Comparison of ENCODE assay signal across 8 mouse cellular contexts in the genomic region with DNA sequence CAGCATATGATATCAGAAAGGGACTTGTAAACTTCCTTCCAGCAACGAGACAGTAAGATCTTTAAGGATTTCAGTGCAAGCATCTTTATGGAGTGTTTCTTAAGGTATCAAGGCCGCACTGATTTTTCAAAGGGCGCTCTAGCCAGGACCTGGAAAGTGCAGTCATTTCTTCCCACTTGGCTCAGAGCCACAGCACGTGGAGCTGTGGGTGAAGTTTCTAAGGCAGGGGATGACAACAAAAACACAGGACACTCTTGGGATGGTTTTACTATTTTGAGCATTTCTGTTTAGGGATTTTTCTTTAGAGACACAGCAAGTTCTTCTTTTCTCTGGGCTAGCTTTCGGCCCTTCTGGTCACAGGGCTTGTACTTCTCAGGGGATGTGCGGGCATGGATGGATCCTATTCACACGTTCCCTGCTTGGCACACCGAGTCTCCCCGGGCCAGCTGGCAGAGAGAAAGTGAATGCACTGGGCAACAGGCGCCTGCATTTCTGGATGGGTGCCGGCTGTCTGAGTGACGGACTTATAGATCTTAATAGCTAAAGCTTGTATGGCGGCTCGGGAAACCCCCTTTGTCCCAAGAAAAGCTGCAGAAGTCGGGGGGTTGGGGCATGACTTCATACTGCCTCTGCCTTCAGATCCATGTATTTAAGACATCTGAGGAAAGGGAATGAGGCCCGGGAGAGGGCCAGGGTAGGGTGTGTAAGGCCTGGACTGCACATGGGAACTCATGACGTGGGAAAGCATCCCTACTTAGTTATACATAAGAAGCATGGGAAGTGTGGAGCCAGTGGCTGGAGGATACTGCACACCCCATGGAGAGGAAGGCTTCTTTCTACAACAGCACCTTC.
A peak's percentile ranks its signal among the peaks of the same experiment; 100 is the strongest.
DNase-seq lines count a peak whose midpoint lies in the region; ATAC-seq and TF ChIP-seq lines count a peak whose summit lies in the region.

No protein-coding gene starts in this region.

- H3K4me1 ChIP-seq in neural tube, embryonic 13.5 days (replicated peaks) = peaks cover 61% of the 10 kb centered on the region
- H3K4me1 ChIP-seq in forebrain, postnatal 0 days (ENCODE audit: insufficient read depth) = peaks cover 26% of the 10 kb centered on the region
- H3K4me1 ChIP-seq in stomach, embryonic 14.5 days (ENCODE audit: control insufficient read depth, insufficient read depth, low read length) = peaks cover 28% of the 10 kb centered on the region
- H3K4me1 ChIP-seq in liver, embryonic 12.5 days = peaks cover 14% of the 10 kb centered on the region; the same call in 1 of the 2 replicates

- no peaks in the 10 kb centered on the region for H3K36me3 ChIP-seq in neural tube, embryonic 13.5 days
- no peaks in the 10 kb centered on the region for H3K36me3 ChIP-seq in forebrain, postnatal 0 days (ENCODE audit: insufficient read depth)
- no peaks in the 10 kb centered on the region for H3K36me3 ChIP-seq in stomach, embryonic 14.5 days (ENCODE audit: control insufficient read depth, insufficient read depth, low read length)
- no peaks in the 10 kb centered on the region for H3K36me3 ChIP-seq in liver, embryonic 12.5 days

- H3K4me3 ChIP-seq in neural tube, embryonic 13.5 days = no peak overlapping the region
- no peak overlapping the region for H3K4me3 ChIP-seq in forebrain, postnatal 0 days (ENCODE audit: low read depth, low read length)
- H3K4me3 ChIP-seq in stomach, embryonic 14.5 days (ENCODE audit: low read depth, low read length) = no peak overlapping the region
- H3K4me3 ChIP-seq in liver, embryonic 12.5 days = no peak overlapping the region

- H3K27ac ChIP-seq in neural tube, embryonic 13.5 days (replicated peaks) = peak overlapping the region; percentile 42; the same call in 1 of the 2 replicates
- no peak overlapping the region for H3K27ac ChIP-seq in forebrain, postnatal 0 days (ENCODE audit: low read depth, low read length)
- H3K27ac ChIP-seq in stomach, embryonic 14.5 days (ENCODE audit: low read length) = 0 out of 2 replicates have a peak overlapping the region, but pooled peaks have one; percentile 16
- no peak overlapping the region for H3K27ac ChIP-seq in liver, embryonic 12.5 days

- no peaks in the 10 kb centered on the region for H3K27me3 ChIP-seq in neural tube, embryonic 13.5 days
- no peaks in the 10 kb centered on the region for H3K27me3 ChIP-seq in forebrain, postnatal 0 days (ENCODE audit: insufficient read depth, low read length)
- H3K27me3 ChIP-seq in stomach, embryonic 14.5 days (ENCODE audit: control insufficient read depth, insufficient read depth, low read length) = no peaks in the 10 kb centered on the region
- H3K27me3 ChIP-seq in liver, embryonic 12.5 days (replicated peaks) = no peaks in the 10 kb centered on the region

- no peak for TF ChIP-seq CTCF in forebrain, postnatal 0 days (IDR thresholded peaks at IDR 0.05; ENCODE audit: low read depth)

- H3K4me2 ChIP-seq in neural tube, embryonic 13.5 days = no peak overlapping the region
- H3K4me2 ChIP-seq in forebrain, postnatal 0 days (ENCODE audit: low read depth) = peak overlapping the region; percentile 1; the same call in 1 of the 2 replicates
- H3K4me2 ChIP-seq in stomach, embryonic 14.5 days (replicated peaks; ENCODE audit: low read depth, low read length) = no peak overlapping the region
- H3K4me2 ChIP-seq in liver, embryonic 12.5 days = no peak overlapping the region

- WGBS in neural tube, embryonic 13.5 days = 52% methylated on average over 17 of the region's 17 CpGs
- 20% methylated on average over 17 of the region's 17 CpGs for WGBS in forebrain, postnatal 0 days
- WGBS in stomach, embryonic 14.5 days = 69% methylated on average over 17 of the region's 17 CpGs
- 72% methylated on average over 17 of the region's 17 CpGs for WGBS in liver, embryonic 12.5 days (ENCODE audit: insufficient replicate concordance)

- no peaks in the 10 kb centered on the region for H3K9me3 ChIP-seq in neural tube, embryonic 13.5 days
- H3K9me3 ChIP-seq in forebrain, postnatal 0 days (ENCODE audit: low read length) = no peaks in the 10 kb centered on the region
- no peaks in the 10 kb centered on the region for H3K9me3 ChIP-seq in stomach, embryonic 14.5 days (ENCODE audit: control insufficient read depth, low read depth, low read length)
- no peaks in the 10 kb centered on the region for H3K9me3 ChIP-seq in liver, embryonic 12.5 days (replicated peaks)

- ATAC-seq in neural tube, embryonic 13.5 days (ENCODE audit: low read depth) = no peak
- no peak for ATAC-seq in forebrain, postnatal 0 days
- no peak for ATAC-seq in stomach, embryonic 14.5 days (ENCODE audit: insufficient number of reproducible peaks, insufficient read depth, low FRiP score, low read depth)
- ATAC-seq in liver, embryonic 12.5 days = no peak

- H3K9ac ChIP-seq in neural tube, embryonic 13.5 days = no peak overlapping the region; the same call in 1 of the 2 replicates
- 0 out of 2 replicates have a peak overlapping the region, but pooled peaks have one; percentile 2 for H3K9ac ChIP-seq in forebrain, postnatal 0 days
- H3K9ac ChIP-seq in stomach, embryonic 14.5 days (replicated peaks; ENCODE audit: low read depth, low read length) = no peak overlapping the region
- no peak overlapping the region for H3K9ac ChIP-seq in liver, embryonic 12.5 days

- peak; percentile 44 for DNase-seq in gastrocnemius, adult 18-20 months (ENCODE audit: low spot score)
- DNase-seq in gastrocnemius, postnatal 10 days = no peak
- no peak for DNase-seq in neural tube, embryonic 10.5 days (ENCODE audit: extremely low spot score, low spot score)
- DNase-seq in forebrain, postnatal 0 days = peak; percentile 58
- no peak for DNase-seq in layer of hippocampus, postnatal 36 days

Comparison
In these comparisons a context has a peak if more than half of its experiments do, and no peak if none do; other contexts are left out.
1. DNase-seq: peak in gastrocnemius, adult 18-20 months (single experiment) and forebrain, postnatal 0 days (single experiment); none in gastrocnemius, postnatal 10 days (single experiment), neural tube, embryonic 10.5 days (single experiment) and layer of hippocampus, postnatal 36 days (0 of 2).
2. H3K27ac ChIP-seq: peak in neural tube, embryonic 13.5 days (single experiment) and stomach, embryonic 14.5 days (single experiment); none in forebrain, postnatal 0 days (single experiment) and liver, embryonic 12.5 days (single experiment).